Mouse (Mus musculus) cerebellum, postnatal 14 days (tissue): ENCODE results near the gene Coro6.
A peak's percentile ranks its signal among the peaks of the same experiment; 100 is the strongest.

Experiments used
- DNase-seq, 2 experiments: peaks; one replicate each; pipeline ENCODE4 v3.0.0; 2021; ENCODE audit warnings: mixed read lengths in 2 of 2

The Coro6 gene

GRCm38 (mm10) chr11:77494344-77494676 lies 32.1 kb downstream of the Coro6 start:
- DNase-seq = no peak

- DNase-seq = no peak
Observed at GRCm38 (mm10) chr11:77494782-77495181, 32.6 kb downstream of the Coro6 start.

GRCm38 (mm10) chr11:77495507-77495906 lies 33.3 kb downstream of the Coro6 start:
- DNase-seq = no peak

- peak; percentile 48 to 69 for DNase-seq
Observed at GRCm38 (mm10) chr11:77497341-77497756, 35.1 kb downstream of the Coro6 start.

GRCm38 (mm10) chr11:77497851-77498250 lies 35.6 kb downstream of the Coro6 start:
- no peak for DNase-seq

- peak in 1 of 2 experiments; percentile 40 for DNase-seq
Observed at GRCm38 (mm10) chr11:77498261-77499139, 36.3 kb downstream of the Coro6 start.

- peak; percentile 85 to 88 for DNase-seq
Observed at GRCm38 (mm10) chr11:77499354-77499753, 37.1 kb downstream of the Coro6 start.

- DNase-seq = peak in 1 of 2 experiments; percentile 37
Observed at GRCm38 (mm10) chr11:77500361-77501325, 38.4 kb downstream of the Coro6 start.

- peak; percentile 88 to 90 for DNase-seq
Observed at GRCm38 (mm10) chr11:77501392-77501791, 39.2 kb downstream of the Coro6 start.

GRCm38 (mm10) chr11:77501971-77502370 lies 39.8 kb downstream of the Coro6 start:
- DNase-seq = no peak

GRCm38 (mm10) chr11:77502481-77502880 lies 40.3 kb downstream of the Coro6 start:
- DNase-seq = no peak

GRCm38 (mm10) chr11:77503511-77503910 lies 41.3 kb downstream of the Coro6 start:
- no peak for DNase-seq

GRCm38 (mm10) chr11:77504377-77504776 lies 42.2 kb downstream of the Coro6 start:
- no peak for DNase-seq

- no peak for DNase-seq
Observed at GRCm38 (mm10) chr11:77505291-77505980, 43.2 kb downstream of the Coro6 start.

GRCm38 (mm10) chr11:77506273-77506672 lies 44.1 kb downstream of the Coro6 start:
- DNase-seq = no peak

GRCm38 (mm10) chr11:77506941-77507340 lies 44.7 kb downstream of the Coro6 start:
- no peak for DNase-seq

- no peak for DNase-seq
Observed at GRCm38 (mm10) chr11:77507426-77507825, 45.2 kb downstream of the Coro6 start.

GRCm38 (mm10) chr11:77508068-77509021 lies 46.1 kb downstream of the Coro6 start:
- DNase-seq = peak; percentile 86 to 89

GRCm38 (mm10) chr11:77511336-77511735 lies 49.1 kb downstream of the Coro6 start:
- no peak for DNase-seq

- DNase-seq = peak; percentile 88 to 90
Observed at GRCm38 (mm10) chr11:77512891-77513810, 50.9 kb downstream of the Coro6 start.

GRCm38 (mm10) chr11:77513811-77514170 lies 51.6 kb downstream of the Coro6 start:
- DNase-seq = no peak
